Mouse (Mus musculus): ENCODE results near the gene Mrnip. TPM values are rescaled to one million over a fixed set of nuclear protein-coding genes. Genes with fewer than 3 reads are reported as not detected.

The Mrnip gene
- polyA plus RNA-seq, 1 experiment from 2014 or later = 12.8 TPM

DNA sequence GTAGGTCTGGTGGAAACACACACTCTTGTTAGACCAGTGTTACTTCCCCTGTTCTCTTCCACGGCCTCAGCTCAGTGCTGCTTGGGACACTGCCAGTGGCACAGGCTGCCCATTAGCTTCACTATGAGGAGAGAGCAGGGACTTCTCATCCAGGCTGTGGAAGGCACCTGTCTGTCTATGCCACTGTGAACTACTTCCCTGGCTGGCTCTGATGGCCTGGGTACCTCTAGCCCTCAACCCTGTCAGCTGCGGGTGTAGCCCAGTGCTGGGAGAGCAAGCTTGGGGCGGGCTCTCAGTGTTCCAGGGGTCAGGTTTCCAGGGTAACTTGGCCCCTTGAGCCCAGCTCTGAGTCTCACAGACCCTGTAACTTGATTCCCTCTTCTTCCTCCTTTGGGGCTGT lies 54.5 kb downstream of the Mrnip start:
- WGBS = 47% methylated on average over 3 of the region's 3 CpGs
- no peak for ATAC-seq (ENCODE audit: extremely low read depth, insufficient number of reproducible peaks, low FRiP score, low TSS enrichment)
- no peaks in the 10 kb centered on the region for H3K9me3 ChIP-seq

DNA sequence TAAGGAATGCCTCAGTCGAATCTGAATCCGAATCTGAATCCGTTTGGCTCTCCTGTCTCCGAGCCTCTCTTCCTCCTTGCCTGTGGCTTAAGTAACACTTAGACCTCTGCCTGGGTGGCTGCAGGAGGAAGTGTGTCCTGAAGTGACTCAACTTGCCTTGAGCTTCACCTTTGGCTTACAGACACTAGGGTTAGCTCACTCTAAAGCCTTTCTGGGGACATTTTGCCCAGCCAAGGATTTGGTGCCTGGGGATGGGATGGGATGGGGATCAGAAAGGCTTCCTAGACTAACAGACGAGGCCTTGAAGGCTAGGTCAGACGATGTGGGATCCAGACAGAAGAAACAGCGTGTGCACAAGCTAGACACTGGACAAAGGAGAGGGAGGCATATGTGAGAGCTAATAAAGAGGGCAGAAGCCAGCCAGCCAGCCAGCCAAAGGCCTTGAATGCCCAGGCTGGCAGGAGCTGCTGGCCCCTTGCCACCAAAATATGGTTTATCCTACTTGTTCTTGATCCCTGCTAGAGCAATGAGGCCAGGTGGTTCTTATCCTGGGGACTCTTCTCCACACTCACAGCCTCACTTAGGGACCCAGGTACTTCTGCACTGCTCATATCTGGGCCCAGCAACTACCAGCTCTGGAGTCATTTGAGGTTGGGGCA lies 55.1 kb downstream of the Mrnip start:
- Histone ChIP-seq H3K27ac (replicated peaks) (no peak overlapping the region), H3K27me3 (replicated peaks) (peaks cover 33% of the 10 kb centered on the region), H3K4me3 (no peak overlapping the region), H3K9me3 (no peaks in the 10 kb centered on the region), H3K4me2 (no peak overlapping the region), H3K9ac (no peak overlapping the region; the same call in 1 of the 2 replicates), H3K4me1 (peaks cover 39% of the 10 kb centered on the region), H3K36me3 (peaks cover 35% of the 10 kb centered on the region)
- no peak for ATAC-seq (ENCODE audit: extremely low read depth, insufficient number of reproducible peaks, low FRiP score, low TSS enrichment)
- WGBS = 59% methylated on average over 7 of the region's 7 CpGs

More for the DNA sequence above, 54.5 kb downstream of the Mrnip start:
- H3K36me3 ChIP-seq = peaks cover 29% of the 10 kb centered on the region
- H3K27me3 ChIP-seq (replicated peaks) = peaks cover 33% of the 10 kb centered on the region
- peaks cover 44% of the 10 kb centered on the region for H3K4me1 ChIP-seq
- no peak overlapping the region; the same call in 1 of the 2 replicates for H3K9ac ChIP-seq
- no peak overlapping the region for H3K4me2 ChIP-seq
- no peak overlapping the region for H3K4me3 ChIP-seq
- H3K27ac ChIP-seq (replicated peaks) = no peak overlapping the region

DNA sequence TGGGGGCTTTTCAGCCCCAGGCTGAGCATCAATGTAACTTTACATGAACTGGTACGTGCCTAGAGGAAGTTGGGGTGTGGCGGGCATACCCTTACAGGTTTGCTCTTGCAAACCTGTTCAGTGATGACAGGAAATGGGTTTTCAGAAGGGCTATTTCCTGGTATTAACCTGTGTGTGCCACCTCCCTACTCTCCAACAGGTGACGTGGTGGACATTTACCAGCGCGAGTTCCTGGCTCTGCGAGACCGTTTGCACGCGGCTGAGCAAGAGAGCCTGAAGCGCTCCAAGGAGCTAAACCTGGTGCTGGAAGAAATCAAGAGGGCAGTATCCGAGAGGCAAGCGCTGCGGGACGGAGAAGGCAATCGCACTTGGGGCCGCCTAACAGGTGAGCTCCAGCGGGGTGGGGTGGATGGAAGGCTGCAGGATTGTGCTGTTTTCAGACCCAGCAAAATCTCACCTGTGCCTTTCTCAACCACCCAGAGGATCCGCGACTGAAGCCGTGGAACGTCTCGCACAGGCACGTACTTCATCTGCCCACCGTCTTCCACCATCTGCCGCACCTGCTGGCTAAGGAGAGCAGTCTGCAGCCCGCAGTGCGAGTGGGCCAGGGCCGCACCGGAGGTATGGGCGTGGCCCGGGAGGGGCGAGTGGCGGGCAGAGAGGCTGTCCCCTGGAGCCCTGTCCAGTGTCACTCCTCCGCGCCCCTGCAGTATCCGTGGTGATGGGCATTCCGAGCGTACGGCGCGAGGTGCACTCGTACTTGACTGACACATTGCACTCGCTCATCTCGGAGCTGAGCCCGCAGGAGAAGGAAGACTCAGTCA lies 56.4 kb downstream of the Mrnip start:
- H3K9ac ChIP-seq = peak overlapping the region; percentile 64
- no peak for ATAC-seq (ENCODE audit: extremely low read depth, insufficient number of reproducible peaks, low FRiP score, low TSS enrichment)

DNA sequence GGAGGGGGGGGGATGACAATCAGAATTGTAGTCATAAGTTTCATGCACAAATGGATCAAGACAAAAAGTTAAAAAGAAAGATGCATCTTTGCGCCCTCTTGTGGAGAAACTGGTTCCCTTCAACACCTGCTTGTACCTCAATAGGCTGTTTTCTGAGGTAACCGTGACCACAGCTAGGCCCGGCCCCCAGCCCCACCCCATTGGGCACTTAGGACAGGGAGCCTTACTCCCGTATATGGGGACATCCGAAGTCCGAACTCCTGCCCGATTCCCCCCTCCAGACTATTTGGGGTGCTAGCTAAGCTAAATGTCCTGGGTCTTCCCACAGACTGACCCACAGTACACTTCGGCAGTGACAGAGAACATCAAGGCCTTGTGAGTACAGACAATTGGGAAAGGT lies 57.2 kb downstream of the Mrnip start:
- 20% methylated on average over 8 of the region's 8 CpGs for WGBS
- Histone ChIP-seq H3K9me3 (no peaks in the 10 kb centered on the region), H3K36me3 (peaks cover 43% of the 10 kb centered on the region), H3K27me3 (replicated peaks) (peaks cover 49% of the 10 kb centered on the region), H3K27ac (replicated peaks) (no peak overlapping the region), H3K4me1 (peaks cover 39% of the 10 kb centered on the region), H3K4me3 (peak overlapping the region; percentile 45), H3K9ac (no peak overlapping the region; the same call in 1 of the 2 replicates), H3K4me2 (peak overlapping the region; percentile 75)
- no peak for ATAC-seq (ENCODE audit: extremely low read depth, insufficient number of reproducible peaks, low FRiP score, low TSS enrichment)

More for the DNA sequence above, 56.4 kb downstream of the Mrnip start:
- H3K4me3 ChIP-seq = peak overlapping the region; percentile 45
- H3K4me2 ChIP-seq = peak overlapping the region; percentile 75
- peaks cover 39% of the 10 kb centered on the region for H3K4me1 ChIP-seq
- 28% methylated on average over 45 of the region's 45 CpGs for WGBS
- no peak overlapping the region for H3K27ac ChIP-seq (replicated peaks)
- H3K9me3 ChIP-seq = no peaks in the 10 kb centered on the region
- peaks cover 45% of the 10 kb centered on the region for H3K27me3 ChIP-seq (replicated peaks)
- H3K36me3 ChIP-seq = peaks cover 43% of the 10 kb centered on the region

DNA sequence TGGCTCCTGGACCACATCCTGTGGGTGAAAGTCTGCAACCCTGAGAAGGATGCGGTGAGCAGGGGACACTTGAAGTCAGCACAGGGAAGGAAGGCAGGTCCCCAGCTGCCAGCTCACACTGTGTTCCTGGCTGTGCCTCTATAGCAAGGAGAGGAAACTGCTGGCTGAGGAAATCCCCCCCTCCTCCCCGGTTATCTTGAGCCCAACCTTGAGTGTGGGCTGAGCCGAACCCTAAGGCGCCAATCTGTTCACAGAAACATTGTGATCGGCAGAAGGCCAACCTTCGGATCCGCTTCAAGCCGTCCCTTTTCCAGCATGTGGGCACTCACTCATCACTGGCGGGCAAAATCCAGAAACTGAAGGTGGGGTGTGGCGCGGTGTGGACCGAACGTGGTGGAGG lies 58.8 kb downstream of the Mrnip start:
- no peak overlapping the region for H3K4me2 ChIP-seq
- H3K4me3 ChIP-seq = no peak overlapping the region
- H3K9me3 ChIP-seq = no peaks in the 10 kb centered on the region
- no peak for ATAC-seq (ENCODE audit: extremely low read depth, insufficient number of reproducible peaks, low FRiP score, low TSS enrichment)
- peaks cover 37% of the 10 kb centered on the region for H3K4me1 ChIP-seq
- peaks cover 63% of the 10 kb centered on the region for H3K27me3 ChIP-seq (replicated peaks)
- H3K36me3 ChIP-seq = peaks cover 43% of the 10 kb centered on the region
- H3K9ac ChIP-seq = no peak overlapping the region
- no peak overlapping the region for H3K27ac ChIP-seq (replicated peaks)
- 83% methylated on average over 13 of the region's 13 CpGs for WGBS

DNA sequence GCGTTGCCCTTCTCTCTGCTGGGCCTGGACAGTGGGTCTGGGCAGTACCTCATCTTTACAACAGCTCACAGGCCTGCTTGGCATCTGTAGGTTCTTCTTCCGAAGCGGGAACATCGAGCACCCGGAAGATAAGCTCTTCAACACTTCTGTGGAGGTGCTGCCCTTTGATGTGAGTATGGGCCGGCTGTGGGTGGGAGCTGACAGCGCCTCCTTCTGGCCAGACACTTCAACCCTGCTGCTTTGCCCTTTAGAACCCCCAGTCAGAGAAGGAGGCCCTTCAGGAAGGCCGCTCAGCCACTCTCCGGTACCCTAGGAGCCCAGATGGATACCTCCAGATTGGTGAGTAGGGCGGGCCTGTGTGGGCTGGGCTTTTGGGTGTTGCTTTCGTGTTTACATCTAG lies 59.7 kb downstream of the Mrnip start:
- 75% methylated on average over 11 of the region's 11 CpGs for WGBS
- Histone ChIP-seq H3K36me3 (peaks cover 43% of the 10 kb centered on the region), H3K27me3 (replicated peaks) (peaks cover 72% of the 10 kb centered on the region), H3K4me2 (no peak overlapping the region), H3K27ac (replicated peaks) (no peak overlapping the region), H3K9me3 (no peaks in the 10 kb centered on the region), H3K4me1 (peaks cover 37% of the 10 kb centered on the region), H3K9ac (no peak overlapping the region), H3K4me3 (no peak overlapping the region)
- ATAC-seq (ENCODE audit: extremely low read depth, insufficient number of reproducible peaks, low FRiP score, low TSS enrichment) = no peak

DNA sequence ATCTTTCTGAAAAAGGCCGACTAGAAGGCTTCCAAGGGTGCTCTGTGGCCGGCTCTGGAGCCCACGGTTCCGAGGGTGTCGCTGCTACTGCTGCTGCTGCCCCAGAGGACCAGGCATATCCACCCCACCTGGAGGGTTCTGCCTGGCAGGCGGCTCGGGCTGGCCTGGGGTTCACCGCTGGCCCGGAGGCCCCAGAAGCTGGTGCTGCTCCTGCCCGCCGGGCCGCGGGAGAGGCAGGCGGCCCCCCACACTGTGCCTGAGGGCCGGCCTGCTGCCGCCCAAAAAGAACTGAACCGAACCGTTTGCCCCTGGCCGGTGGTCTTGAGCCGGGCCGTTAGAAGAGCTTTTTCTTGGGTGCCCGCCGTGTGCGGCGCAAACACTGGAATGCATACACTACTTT lies 60.4 kb downstream of the Mrnip start:
- H3K4me1 ChIP-seq = peaks cover 37% of the 10 kb centered on the region
- H3K9ac ChIP-seq = no peak overlapping the region
- ATAC-seq (ENCODE audit: extremely low read depth, insufficient number of reproducible peaks, low FRiP score, low TSS enrichment) = no peak
- peaks cover 43% of the 10 kb centered on the region for H3K36me3 ChIP-seq
- no peak overlapping the region for H3K27ac ChIP-seq (replicated peaks)
- WGBS = 93% methylated on average over 23 of the region's 25 CpGs
- H3K9me3 ChIP-seq = no peaks in the 10 kb centered on the region
- H3K4me3 ChIP-seq = no peak overlapping the region
- H3K4me2 ChIP-seq = no peak overlapping the region
- peaks cover 73% of the 10 kb centered on the region for H3K27me3 ChIP-seq (replicated peaks)

DNA sequence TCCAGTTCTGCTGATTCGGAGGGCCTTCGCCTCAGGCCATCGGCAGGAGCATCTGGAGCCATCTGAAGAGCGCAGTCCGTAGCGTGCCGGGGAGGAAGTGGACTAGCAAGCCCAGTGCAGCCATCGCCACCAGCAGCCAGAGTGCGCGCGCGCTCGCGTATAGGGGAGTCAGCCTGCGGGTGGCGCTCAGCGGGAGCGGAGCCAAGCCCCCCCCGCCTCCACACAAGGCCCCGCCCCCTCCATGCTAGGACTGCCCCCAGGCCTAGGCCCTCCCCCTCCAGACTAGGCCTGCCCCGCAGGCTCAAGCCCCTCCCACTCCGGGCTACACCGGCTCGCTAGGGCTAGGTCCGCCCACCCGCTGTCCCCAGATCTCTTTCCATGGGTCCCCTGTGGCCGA lies 62.3 kb downstream of the Mrnip start:
- peak; percentile 93 for ATAC-seq (ENCODE audit: extremely low read depth, insufficient number of reproducible peaks, low FRiP score, low TSS enrichment)
- H3K9me3 ChIP-seq = no peaks in the 10 kb centered on the region
- peaks cover 37% of the 10 kb centered on the region for H3K36me3 ChIP-seq
- under 1% methylated on average over 27 of the region's 27 CpGs for WGBS
- peak overlapping the region; percentile 69 for H3K4me3 ChIP-seq
- peak overlapping the region; percentile 79 for H3K9ac ChIP-seq
- H3K4me1 ChIP-seq = peaks cover 27% of the 10 kb centered on the region
- H3K4me2 ChIP-seq = peak overlapping the region; percentile 95
- peaks cover 63% of the 10 kb centered on the region for H3K27me3 ChIP-seq (replicated peaks)
- no peak overlapping the region for H3K27ac ChIP-seq (replicated peaks)

DNA sequence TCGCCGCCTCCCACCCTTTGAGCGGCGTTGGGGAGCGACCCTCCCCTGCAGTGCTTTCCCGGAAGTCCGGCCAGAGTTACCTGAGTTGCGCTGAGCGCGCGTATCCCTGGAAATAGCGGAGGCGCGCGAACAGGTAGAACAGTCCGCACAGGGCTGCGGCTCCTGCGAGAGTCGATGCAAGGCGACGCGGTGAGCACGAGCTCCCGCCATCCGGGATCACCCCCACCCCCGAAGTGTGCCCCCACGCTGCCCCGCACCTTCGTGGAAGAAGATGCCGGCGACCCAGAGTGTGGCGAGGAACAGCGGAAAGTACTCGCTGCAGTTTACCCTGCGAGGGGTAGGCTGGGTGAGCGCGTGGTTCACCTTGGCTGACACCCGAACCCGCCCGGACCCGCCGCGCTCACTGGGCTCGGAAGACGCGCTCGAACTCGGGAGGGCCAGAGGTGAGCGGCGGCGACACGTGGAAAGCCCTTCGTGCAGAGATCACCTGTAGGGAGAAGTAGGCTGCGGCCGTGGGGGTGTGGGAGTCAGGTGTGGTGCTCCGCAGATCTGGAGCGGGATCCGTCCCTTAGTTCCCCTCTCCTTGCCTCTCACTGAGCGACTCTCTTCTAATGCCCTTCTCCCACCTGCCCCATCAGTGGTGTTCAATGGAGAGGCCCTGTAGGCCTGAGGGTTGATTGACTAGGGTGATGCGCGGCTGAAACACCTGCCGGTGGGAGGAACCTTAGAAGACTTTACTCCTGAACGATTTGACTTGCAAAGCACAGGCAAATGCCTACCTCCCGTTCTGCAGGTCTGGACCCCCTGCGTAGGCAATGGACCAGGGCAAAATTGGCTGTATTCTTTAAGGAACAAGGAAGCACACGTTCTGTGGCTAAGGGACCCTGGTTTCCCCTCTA lies 62.9 kb downstream of the Mrnip start:
- peak overlapping the region; percentile 95 for H3K4me2 ChIP-seq
- peaks cover 30% of the 10 kb centered on the region for H3K36me3 ChIP-seq
- 3% methylated on average over 66 of the region's 66 CpGs for WGBS
- H3K9me3 ChIP-seq = no peaks in the 10 kb centered on the region
- no peak for ATAC-seq (ENCODE audit: extremely low read depth, insufficient number of reproducible peaks, low FRiP score, low TSS enrichment)
- no peak overlapping the region for H3K27ac ChIP-seq (replicated peaks)
- peaks cover 58% of the 10 kb centered on the region for H3K27me3 ChIP-seq (replicated peaks)
- H3K9ac ChIP-seq = peak overlapping the region; percentile 79
- H3K4me1 ChIP-seq = peaks cover 27% of the 10 kb centered on the region
- H3K4me3 ChIP-seq = peak overlapping the region; percentile 69

DNA sequence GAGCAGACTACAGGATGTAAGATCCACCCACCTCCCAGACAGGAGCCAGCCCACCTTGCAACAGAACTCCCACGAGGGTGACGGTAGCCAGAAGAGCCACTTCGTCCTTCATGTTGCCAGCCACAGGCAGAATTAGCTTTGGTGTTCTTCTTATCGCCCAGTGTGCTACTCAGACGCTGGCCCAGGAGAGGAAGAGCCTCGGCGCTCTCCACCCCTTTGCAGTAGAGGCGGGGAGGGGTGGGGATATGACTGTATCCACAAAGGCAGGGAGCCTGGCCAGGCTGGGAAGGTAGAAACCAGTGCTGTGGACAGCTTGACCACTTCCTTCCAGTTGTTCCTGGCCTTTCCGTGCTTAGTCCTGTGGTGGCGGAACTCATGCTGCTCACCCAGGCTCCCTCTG lies 64.1 kb downstream of the Mrnip start, which contains the start of gene Ltc4s:
TSS of gene Ltc4s (minus strand) at position 293 of the 400 bp plus-strand sequence.
- H3K9ac ChIP-seq = peak within 1 kb of the TSS; percentile 79; the same call in 1 of the 2 replicates

More for the DNA sequence above, 64.1 kb downstream of the Mrnip start, which contains the start of gene Ltc4s:
- no peaks in the 10 kb centered on the region for H3K9me3 ChIP-seq
- peaks cover 27% of the 10 kb centered on the region for H3K4me1 ChIP-seq
- peak within 1 kb of the TSS; percentile 95 for H3K4me2 ChIP-seq
- peak within 1 kb of the TSS; percentile 69 for H3K4me3 ChIP-seq
- ATAC-seq (ENCODE audit: extremely low read depth, insufficient number of reproducible peaks, low FRiP score, low TSS enrichment) = no peak
- H3K27ac ChIP-seq (replicated peaks) = 0 out of 2 replicates have a peak within 1 kb of the TSS, but pooled peaks have one; percentile 15
- peaks cover 47% of the 10 kb centered on the region for H3K27me3 ChIP-seq (replicated peaks)
- peaks cover 19% of the 10 kb centered on the region for H3K36me3 ChIP-seq
- 24% methylated on average over 10 of the region's 10 CpGs for WGBS
